Mouse (Mus musculus) kidney, adult 11 months (tissue): ENCODE data around the gene Slc27a2.
A peak's percentile ranks its signal among the peaks of the same experiment; 100 is the strongest.

Experiments used
- DNase-seq: peaks from one replicate; pipeline ENCODE4 v3.0.0; 2022

Slc27a2 gene

DNA sequence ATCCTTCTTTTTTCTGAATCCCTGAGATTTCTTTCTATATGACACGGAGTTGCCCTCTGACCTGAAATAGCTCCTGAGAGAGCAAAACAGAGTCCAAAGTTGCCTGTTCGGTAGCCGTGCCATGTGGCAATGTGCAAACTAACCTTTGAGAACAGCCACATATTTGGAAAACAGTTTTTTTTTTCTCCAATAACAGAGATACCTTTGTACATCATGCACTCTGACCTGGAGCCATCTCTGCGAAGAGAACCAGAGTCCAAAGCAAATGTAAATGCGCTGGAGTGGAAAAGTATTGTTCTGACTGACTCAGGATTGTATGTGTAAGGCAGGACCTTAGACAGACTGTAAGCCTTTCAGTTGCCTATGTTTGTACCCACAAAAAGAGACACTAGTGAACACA, 3.3 kb downstream of the Slc27a2 start:
- peak; percentile 78 for DNase-seq

DNA sequence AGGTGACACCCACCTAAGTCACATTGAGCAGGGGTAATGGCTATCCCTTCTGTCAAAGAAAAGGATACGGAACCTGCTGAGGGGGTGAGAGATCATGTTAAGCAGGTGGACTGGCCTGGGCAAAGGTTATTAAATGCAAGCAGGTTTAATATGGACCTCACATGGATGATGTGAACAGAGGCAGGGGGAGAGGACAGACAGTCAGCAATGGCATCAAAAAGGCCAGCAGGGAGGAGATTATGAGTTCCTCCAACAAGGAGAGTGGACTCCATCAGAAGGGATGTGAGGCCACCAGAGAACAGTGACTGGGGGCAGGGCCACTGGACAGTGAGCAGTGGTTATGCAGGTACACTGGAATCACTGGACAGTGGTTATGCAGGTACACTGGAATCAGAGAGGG, 7.9 kb downstream of the Slc27a2 start:
- no peak for DNase-seq

DNA sequence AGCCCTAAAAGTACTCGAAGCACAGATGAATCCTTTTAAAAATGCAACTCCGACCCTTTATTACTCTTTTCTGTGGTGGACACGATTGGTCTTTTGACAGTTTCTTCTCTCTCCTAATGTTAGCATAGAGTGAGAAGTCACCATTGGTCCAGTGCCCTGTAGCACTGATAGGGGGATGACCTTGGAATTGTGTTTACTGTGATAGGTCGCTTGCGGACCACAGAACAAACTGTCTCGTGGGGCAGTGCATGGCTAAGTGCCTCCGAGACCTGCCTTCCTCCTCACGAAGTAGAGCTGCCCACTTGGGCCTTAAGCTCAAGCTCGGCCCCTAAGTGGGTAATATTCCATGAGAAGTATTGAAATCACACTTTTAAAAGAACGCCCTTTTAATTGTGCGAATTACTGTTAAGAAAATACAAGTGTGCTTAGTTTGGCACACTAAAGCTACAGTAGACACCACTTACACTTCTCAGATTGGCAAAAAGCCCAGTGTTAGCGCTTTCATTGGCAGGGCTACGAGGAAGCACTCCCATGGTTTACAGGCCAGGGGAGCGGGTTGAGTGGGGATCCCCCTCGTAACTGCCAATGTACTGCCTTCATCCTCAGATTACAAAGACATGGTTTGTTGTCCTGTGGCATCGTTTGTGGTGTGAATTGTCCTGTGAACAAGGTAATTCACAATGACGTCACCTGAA, 11.4 kb downstream of the Slc27a2 start:
- DNase-seq: no peak

- DNase-seq: peak; percentile 47
Observed at GRCm38 (mm10) chr2:126572163-126572562, 20.0 kb downstream of the Slc27a2 start.

DNA sequence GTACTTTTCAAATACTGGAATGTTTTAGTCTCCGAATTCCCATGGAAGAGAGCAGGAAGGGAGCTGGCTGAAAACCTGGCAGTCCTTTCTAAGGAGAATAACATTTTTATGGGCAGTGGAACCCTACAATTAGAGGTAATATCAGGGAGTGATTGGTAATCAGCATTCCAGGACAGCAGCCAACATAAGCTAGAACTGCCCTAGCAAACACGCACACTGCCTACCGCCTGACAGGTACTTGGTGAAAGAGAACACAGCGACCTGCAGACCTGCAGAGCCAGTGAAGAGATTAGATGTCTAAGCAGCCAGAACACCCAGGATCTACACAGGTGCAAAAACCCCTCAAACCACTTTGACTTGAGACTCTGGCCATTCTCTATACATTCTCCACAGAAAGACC, 20.5 kb downstream of the Slc27a2 start:
- DNase-seq: no peak

- peak; percentile 72 for DNase-seq
Observed at GRCm38 (mm10) chr2:126575391-126576176, 23.4 kb downstream of the Slc27a2 start.

DNA sequence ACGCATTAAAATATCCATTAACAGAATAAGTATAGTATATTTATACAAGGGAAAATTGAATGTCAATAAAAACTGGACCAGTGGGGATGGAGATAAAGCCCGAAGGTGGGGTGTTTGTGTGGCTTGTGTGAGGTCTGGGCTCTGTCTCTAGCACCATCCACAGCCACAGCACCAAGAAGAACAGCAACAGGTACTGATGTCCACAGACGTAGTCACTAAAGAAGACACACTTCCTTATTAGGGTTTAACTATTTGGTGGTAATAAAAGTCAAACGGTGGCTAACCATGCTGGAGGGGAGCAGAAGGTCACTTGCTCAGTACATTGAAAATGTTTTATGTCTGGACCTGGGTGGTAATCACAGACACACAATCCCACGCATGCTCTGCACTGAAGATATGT, 25.2 kb downstream of the Slc27a2 start:
- no peak for DNase-seq

DNA sequence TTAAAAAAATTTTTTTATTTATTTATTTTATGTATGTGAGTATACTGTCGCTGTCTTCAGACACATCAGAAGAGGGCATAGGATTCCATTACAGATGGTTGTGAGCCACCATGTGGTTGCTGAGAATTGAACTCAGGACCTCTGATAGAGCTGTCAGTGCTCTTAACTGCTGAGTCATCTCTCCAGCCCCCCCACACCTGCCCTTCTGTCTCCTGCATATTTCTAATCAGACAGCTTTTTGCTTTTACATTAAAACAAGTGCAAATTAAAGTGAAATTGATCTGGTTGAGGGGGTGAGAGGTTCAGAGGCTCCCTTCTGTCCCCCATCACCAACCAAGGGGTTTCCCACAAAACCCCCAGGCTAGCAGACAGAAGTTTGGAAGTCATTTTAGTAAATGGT, 27.1 kb downstream of the Slc27a2 start:
- DNase-seq: no peak

DNA sequence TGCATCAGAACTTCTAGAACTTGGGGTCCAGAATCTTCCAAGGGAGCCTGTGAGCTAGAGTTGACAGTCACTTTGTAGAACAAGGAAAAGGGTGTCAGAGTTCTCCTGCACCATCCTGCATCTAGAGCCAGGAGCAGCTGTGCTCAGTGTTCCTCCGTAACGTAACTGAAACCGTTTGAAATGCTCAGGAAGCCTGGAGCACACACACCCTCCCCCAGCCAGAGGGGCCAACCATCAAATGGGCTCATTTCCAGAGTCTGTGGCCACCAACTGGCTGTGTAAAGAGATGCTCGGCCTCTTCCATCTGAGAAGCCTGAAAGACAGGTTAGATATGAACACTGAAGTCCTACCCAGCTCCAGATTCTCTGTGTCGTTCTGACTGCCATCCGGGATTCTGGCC, 31.8 kb downstream of the Slc27a2 start:
- no peak for DNase-seq

GRCm38 (mm10) chr2:126584621-126585369, 32.6 kb downstream of the Slc27a2 start:
- DNase-seq: no peak

- DNase-seq: no peak
Observed at GRCm38 (mm10) chr2:126587468-126587867, 35.3 kb downstream of the Slc27a2 start.

- no peak for DNase-seq
Observed at GRCm38 (mm10) chr2:126591304-126591703, 39.1 kb downstream of the Slc27a2 start.

DNA sequence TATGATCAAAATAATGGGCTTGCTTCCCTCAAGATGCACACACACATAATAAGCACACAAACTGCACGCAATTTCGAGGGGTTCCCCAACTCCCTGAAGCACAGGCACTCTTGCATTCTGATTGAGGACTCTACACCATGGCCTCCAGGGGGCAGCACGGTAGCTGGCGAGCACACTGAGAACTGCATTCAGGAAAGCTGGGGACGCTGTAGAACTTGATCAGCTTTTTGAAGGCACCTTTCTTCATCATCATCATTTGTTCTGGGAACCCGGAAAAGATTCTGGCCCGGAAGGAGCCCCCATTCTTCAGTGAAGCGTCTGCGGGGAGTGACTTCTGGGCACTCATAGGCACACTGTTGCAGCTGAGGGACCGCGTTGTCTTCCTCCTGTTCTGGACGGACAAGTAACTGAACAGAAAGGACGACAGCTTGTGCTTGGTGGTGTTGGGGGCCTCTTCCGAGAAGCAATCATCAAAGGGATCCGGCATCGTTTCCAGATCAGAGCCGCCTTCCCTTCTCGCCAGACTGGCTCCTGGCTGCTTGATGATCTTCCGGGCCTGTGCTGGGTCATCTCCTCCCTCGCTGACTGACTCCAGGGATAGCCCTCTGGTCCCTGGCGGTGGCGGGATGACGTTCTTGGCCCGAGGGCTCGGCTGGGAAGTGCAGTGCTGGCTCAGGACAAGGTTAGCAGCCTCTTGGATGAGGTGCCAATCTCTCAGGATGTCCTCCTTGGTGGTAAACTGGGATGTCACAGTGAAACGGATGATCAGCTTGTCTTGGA, 41.8 kb downstream of the Slc27a2 start:
- DNase-seq: no peak

GRCm38 (mm10) chr2:126596347-126597072, 44.3 kb downstream of the Slc27a2 start:
- no peak for DNase-seq

DNA sequence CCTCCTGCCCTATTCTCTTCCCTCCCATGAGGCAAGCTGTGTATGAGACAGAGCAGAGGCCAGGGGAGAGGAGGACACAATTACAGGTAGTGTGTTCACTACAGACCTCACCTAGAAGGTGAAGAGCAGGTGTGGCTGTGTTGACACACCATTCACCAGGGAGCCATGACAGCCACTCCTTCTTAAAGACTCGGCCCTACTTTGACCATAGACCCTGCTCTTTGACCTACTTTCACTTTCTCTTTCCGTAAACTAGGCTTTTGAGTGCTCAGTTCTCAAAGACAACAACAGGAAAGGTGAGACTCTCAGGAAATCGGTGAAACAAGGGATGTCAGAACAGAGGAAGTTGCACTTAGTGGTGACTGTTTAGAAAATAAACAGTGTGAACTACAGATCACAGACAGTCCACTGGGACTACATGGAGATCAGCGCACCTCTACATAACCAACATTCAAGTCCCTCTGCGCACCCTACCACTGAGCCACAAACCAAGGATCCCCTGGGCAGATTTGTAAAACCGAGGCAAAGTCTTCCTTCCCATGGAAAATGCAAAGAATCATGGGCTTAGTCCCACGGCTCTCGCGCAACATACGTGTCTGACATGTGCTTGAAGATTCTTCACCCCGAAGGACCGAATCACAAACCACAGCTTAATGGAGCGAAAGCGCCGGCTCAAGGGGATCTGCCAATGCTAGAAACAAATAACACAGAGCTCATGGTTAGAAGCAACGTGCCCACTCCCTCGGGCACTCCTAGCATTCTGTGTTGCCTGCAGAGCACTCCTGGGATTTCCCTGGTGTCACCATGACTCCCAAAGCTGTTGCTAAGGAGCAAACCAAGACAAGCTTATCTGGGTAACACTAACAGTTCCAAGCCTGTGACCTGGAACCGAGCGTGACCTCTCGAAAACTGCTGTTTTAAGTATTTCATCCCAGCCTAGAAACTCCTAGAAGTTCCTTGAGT, 45.4 kb downstream of the Slc27a2 start:
- DNase-seq: no peak

DNA sequence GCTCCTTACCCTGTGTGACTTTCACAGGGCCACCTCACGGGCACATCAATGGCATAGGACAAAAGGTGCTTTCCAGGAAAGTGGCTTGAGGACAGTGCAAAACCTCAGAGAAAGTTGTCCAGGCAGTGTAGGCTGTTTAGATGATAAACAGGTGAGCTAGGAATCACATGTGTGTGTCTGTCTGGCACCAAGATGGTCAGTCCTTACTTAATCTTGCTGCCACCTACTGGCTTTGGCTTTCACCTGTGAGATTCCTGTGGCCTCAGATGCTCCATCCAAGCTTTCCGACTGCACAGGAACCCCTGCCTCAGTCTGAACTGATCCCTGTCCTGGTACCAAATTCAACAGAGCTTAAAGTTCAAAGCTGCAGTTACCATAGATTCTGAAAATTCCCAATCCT, 46.2 kb downstream of the Slc27a2 start:
- DNase-seq: no peak

DNA sequence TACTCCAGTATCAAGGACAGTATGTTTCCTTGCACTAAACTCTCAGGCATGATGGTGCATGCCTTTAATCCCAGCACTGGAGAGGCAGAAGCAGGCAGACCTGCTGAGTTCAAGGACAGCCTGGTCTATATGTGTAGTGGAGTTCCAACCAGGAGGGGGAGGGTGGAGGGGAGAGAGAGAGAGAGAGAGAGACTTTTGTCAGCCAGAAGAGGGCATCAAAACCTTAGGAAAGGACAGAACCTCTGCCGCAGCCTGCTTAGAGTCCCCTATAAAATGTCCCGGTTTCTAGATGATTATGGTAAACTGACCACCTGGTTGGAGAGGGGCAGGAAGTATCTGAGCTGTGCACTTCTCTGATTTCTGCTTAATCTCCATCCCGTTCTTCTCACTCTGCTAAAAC, 46.8 kb downstream of the Slc27a2 start:
- DNase-seq: no peak

DNA sequence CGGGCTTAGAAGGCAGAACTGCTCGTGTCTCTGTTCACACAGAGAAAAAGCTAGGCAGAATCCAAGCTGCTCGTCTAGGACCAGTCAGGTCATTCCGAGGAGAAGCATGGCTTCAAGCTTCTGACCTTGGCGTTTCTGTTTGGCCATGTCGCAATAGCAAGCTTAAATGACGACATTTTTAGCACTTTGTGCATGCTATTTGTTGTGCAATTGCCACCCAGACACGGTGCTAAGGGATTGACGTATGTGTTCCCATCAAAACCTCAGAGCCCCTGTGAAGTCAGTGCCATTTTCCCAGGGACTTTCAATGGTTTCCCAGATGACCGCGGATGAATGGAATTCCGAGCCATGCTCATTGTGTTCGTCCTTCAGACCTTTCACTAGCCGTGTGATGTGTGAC, 48.3 kb downstream of the Slc27a2 start:
- DNase-seq: no peak

DNA sequence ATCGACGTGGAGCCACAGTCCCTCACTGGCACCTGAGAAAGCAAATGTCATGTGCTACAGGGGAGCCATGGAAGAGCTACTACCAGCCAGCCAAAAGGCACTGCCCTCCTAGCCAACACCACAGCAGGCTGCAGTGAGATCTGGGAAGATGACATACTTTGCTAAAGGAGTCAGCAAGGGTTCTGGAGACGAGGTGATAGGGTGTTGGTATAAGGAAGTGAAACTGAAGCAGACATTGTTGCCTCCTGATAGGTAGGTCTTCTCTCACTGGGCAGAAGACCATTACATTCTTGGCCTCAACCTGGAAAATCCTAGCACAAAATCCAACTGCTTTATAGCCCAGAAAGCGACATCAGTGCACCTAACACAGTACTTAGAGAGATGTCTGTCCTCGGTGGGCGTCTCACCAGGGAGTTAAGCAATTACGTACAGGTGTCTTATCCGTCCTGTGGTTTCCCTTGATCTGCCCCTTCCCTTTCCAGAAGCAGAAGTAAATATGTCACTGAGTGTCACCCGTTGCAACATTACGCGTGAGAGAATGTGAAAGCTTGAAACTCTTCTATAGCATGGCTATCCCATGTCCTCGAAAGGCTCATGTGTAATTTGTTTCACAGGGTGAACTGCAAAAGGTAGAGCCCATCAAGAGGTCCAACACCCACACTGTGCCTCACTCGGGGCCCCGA, 49.9 kb downstream of the Slc27a2 start:
- no peak for DNase-seq

DNA sequence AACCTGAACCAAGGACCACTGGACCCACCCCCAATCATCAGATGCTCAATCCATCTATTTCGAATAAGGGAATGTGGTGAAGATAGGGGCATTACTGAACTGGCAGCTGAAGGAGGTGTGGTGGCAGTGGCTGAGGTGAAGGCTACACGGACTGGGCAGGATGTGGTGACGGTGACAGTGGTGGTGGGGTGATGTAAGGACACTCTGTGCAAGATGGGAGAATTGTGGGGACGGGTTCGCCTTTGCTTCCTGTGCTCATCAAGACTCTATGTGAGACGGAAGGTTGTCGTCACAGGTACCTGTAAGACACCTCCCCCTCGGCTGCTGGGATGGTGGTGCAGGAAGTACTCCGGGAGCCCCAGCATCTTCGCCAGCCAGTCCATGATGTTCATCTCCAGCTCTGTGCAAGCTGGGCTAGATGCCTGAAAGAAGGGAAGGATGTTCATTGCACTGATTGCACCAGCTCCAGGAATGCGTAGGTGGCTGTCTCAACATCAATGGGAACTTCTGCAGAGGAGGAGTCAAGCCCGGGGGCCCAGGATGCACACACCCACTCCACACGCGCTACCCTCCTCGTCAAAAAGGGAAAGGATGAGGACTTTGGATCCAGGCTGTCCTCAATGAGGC, 54.0 kb downstream of the Slc27a2 start:
- no peak for DNase-seq
